Mouse (Mus musculus) embryonic facial prominence, embryonic 14.5 days (tissue): ENCODE results near the gene Syf2. TPM values are rescaled to one million over a fixed set of nuclear protein-coding genes. Genes with fewer than 3 reads are reported as not detected.

Experiments
- polyA plus RNA-seq: library from polyadenylated mRNA; unstranded; fragments of >200 nt; fragmentation: Nextera tagmentation; extraction: Ambion mirVana; gene quantifications from 2 replicates; pipeline ENCODE4 v1.2.1, GENCODE M21; 2014

The Syf2 gene
- polyA plus RNA-seq, 1 experiment from 2014 or later = 59.7 TPM

Other genes with a start within 250 kb of the Syf2 start
- gene Man1c1, start 226.6 kb upstream of the Syf2 start, polyA plus RNA-seq = 5.1 and 6.5 TPM in 2 replicates
- 22.5 and 22.9 TPM in 2 replicates for gene Ldlrap1, start 162.9 kb upstream of the Syf2 start, polyA plus RNA-seq
- 37.1 and 41.1 TPM in 2 replicates for gene Maco1, start 77.6 kb upstream of the Syf2 start, polyA plus RNA-seq
- 3.0 and 4.3 TPM in 2 replicates for gene Rhd, start 66.4 kb upstream of the Syf2 start, polyA plus RNA-seq
- gene Tmem50a, start 15.9 kb upstream of the Syf2 start, polyA plus RNA-seq = 140 and 144 TPM in 2 replicates
- 349 and 369 TPM in 2 replicates for gene Rsrp1, start 7.3 kb upstream of the Syf2 start, polyA plus RNA-seq
- 2.3 and 2.4 TPM in 2 replicates for gene Runx3, start 189.8 kb downstream of the Syf2 start, polyA plus RNA-seq